Mouse (Mus musculus): ENCODE data around the gene Ankfn1.

GRCm38 (mm10) chr11:89476927-89477326 lies 300.5 kb downstream of the Ankfn1 start:
- TF ChIP-seq GATA1 (IDR thresholded peaks at IDR 0.05; ENCODE audit: low read length) (no peak), TAL1 (IDR thresholded peaks at IDR 0.05; ENCODE audit: low read length) (no peak)

Measured in erythroblast, embryonic 14.5 days (primary cell).